Mouse (Mus musculus) hindbrain, embryonic 11.5 days (tissue): ENCODE measurements around the gene Arhgap31. TPM values are rescaled to one million over a fixed set of nuclear protein-coding genes. Genes with fewer than 3 reads are reported as not detected.

Experiments
- ATAC-seq: fragments of 200-750 bp; cut with Nextera tagmentation; 2 replicates; pipeline ENCODE4 v1.8.0; 2017; ENCODE audit warnings: mild to moderate bottlenecking, moderate TSS enrichment, moderate library complexity; ENCODE audit not compliant: low FRiP score
- DNase-seq: peaks from one replicate; pipeline ENCODE4 v3.0.0-alpha.2; 2015; ENCODE audit warnings: low spot score
- H3K27ac ChIP-seq: fragments of 300-500 bp; sonication (generic); 2 replicates; pipeline ENCODE4 v1.5.1; 2014; ENCODE audit warnings: mild to moderate bottlenecking, low read depth, low read length
- H3K27me3 ChIP-seq: fragments of 300-500 bp; sonication (generic); 2 replicates; pipeline ENCODE4 v1.6.1; 2014; ENCODE audit warnings: mild to moderate bottlenecking, low read length, moderate library complexity, mixed read lengths; ENCODE audit not compliant: control insufficient read depth, insufficient read depth
- H3K36me3 ChIP-seq: fragments of 300-500 bp; sonication (generic); 2 replicates; pipeline ENCODE4 v1.6.1; 2014; ENCODE audit warnings: mild to moderate bottlenecking, low read length, moderate library complexity, mixed read lengths; ENCODE audit not compliant: control insufficient read depth, insufficient read depth
- H3K4me1 ChIP-seq: fragments of 300-500 bp; sonication (generic); replicated peaks from 2 replicates; pipeline ENCODE4 v1.6.1; 2014; ENCODE audit warnings: low read length, mixed read lengths; ENCODE audit not compliant: control insufficient read depth, insufficient read depth
- H3K4me2 ChIP-seq: fragments of 300-500 bp; sonication (generic); replicated peaks from 2 replicates; pipeline ENCODE4 v1.6.1; 2014; ENCODE audit warnings: mild to moderate bottlenecking, low read depth, low read length
- H3K4me3 ChIP-seq: fragments of 300-500 bp; sonication (generic); 2 replicates; pipeline ENCODE4 v1.5.1; 2014; ENCODE audit warnings: low read depth, low read length
- H3K9ac ChIP-seq: fragments of 300-500 bp; sonication (generic); 2 replicates; pipeline ENCODE4 v1.6.1; 2014; ENCODE audit warnings: low read depth, low read length
- H3K9me3 ChIP-seq: fragments of 300-500 bp; sonication (generic); 2 replicates; pipeline ENCODE4 v1.6.1; 2016; ENCODE audit warnings: low read length; ENCODE audit not compliant: control insufficient read depth
- WGBS: fragments of 180-500 bp; shearing (Covaris S2); extraction: QIAGEN DNeasy Blood & Tissue Kit; methylation state at CpG from one replicate; pipeline ENCODE4 v1.1.7; 2014; 5-methylcytosine and 5-hydroxymethylcytosine counted together
- polyA plus RNA-seq: library from polyadenylated mRNA; unstranded; fragments of >200 nt; fragmentation: Nextera tagmentation; extraction: Ambion mirVana; gene quantifications from 2 replicates; pipeline ENCODE4 v1.2.1, GENCODE M21; 2014

The Arhgap31 gene
- polyA plus RNA-seq, 1 experiment from 2014 or later = 9.0 TPM

GRCm38 (mm10) chr16:38674891-38675290, 38.2 kb downstream of the Arhgap31 start:
- Histone ChIP-seq H3K27ac (no peak overlapping the region), H3K4me3 (no peak overlapping the region), H3K4me1 (no peaks in the 10 kb centered on the region), H3K36me3 (no peaks in the 10 kb centered on the region), H3K4me2 (no peak overlapping the region), H3K27me3 (no peaks in the 10 kb centered on the region), H3K9ac (no peak overlapping the region), H3K9me3 (no peaks in the 10 kb centered on the region)
- ATAC-seq = no peak
- 87% methylated on average over 11 of the region's 11 CpGs for WGBS
- no peak for DNase-seq

DNA sequence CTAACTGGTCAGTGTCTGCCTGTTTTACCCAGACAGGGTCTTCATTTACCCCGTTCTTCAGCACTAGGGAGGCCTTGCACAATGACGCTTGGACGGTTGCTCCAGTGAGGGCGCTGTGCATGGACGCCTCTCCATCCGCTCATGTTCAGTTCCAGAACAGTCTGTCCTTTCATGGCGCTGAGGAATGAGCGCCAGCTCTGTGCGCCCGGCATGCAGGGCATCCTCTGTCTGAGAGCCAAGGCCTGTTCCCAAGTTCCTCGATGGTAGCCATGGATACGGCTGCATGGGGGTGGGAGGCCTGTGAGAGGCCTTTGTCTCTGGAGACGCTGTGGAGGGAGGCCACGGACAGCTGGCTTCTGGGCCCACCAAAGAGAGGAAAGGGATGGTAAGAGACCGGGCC, 39.6 kb downstream of the Arhgap31 start:
- H3K9ac ChIP-seq = no peak overlapping the region
- no peaks in the 10 kb centered on the region for H3K27me3 ChIP-seq
- H3K27ac ChIP-seq = peak overlapping the region; percentile 37
- no peaks in the 10 kb centered on the region for H3K36me3 ChIP-seq
- 50% methylated on average over 13 of the region's 15 CpGs for WGBS
- H3K4me3 ChIP-seq = no peak overlapping the region
- no peaks in the 10 kb centered on the region for H3K9me3 ChIP-seq
- no peaks in the 10 kb centered on the region for H3K4me1 ChIP-seq
- no peak overlapping the region for H3K4me2 ChIP-seq
- ATAC-seq = peak; percentile 93
- DNase-seq = peak; percentile 79

- DNase-seq (no peak), ATAC-seq (no peak)
- Histone ChIP-seq H3K9ac (no peak overlapping the region), H3K4me3 (no peak overlapping the region), H3K27ac (peak overlapping the region; percentile 37), H3K9me3 (no peaks in the 10 kb centered on the region), H3K27me3 (no peaks in the 10 kb centered on the region), H3K36me3 (no peaks in the 10 kb centered on the region), H3K4me2 (no peak overlapping the region), H3K4me1 (no peaks in the 10 kb centered on the region)
- WGBS = 97% methylated on average over 7 of the region's 7 CpGs
Measured at GRCm38 (mm10) chr16:38672947-38673346, 40.1 kb downstream of the Arhgap31 start.

DNA sequence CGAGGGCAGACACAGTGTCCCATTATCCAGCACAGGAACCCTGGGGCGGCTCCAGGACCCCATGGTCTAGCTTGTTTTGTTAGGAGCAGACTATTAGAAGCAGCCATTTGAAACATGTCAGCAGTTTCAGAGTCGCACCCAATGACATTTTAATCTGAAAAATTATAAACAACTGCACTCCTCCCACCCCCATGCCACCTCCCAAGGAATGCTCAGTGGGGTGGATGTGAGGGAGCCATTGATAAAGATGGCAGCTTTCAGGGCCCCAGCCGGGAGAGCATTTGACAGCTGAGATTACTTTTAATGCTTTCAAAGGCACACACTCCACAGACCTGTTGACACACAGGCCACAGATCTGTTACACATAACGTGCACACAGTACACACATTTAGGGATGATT, 40.7 kb downstream of the Arhgap31 start:
- Histone ChIP-seq H3K9ac (no peak overlapping the region), H3K27me3 (no peaks in the 10 kb centered on the region), H3K27ac (no peak overlapping the region), H3K36me3 (no peaks in the 10 kb centered on the region), H3K4me1 (no peaks in the 10 kb centered on the region), H3K4me3 (no peak overlapping the region), H3K4me2 (no peak overlapping the region), H3K9me3 (no peaks in the 10 kb centered on the region)
- no peak for DNase-seq
- 54% methylated on average over 5 of the region's 5 CpGs for WGBS
- no peak for ATAC-seq

DNA sequence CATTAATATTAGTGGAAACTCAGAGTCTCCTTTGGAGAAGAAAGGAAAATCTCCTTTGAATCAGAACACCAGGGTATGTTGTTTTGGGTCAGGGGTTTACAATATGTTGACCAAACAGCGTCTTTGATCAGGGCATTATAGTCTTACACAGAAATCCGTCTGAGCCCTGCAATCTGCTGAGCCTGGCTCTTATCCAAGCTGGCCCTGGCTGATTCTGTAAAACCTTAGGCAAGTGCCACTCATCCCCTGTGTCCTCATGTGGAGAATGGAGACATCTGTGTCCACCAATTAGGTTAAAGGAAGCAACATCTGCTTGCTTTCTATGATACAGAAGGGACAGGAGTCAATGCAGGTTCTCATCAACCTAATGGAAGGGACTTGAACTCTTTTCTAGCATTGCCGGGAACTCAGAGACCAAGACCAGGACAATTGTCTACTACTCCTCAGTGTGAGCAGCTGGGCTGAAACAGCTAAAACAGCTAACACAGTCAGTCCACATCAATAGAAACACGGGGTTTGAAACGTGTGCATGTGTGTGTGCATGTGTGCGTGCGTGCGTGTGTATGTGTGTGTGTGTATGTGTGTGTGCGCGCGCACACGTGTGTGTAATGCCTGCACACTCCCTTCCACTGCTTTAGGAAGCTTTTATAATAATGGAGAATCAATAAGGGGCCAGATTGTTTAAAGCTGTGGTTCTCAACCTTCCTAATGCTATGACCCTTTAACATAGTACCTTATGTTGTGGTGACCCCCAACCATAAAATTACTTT, 42.3 kb downstream of the Arhgap31 start:
- Histone ChIP-seq H3K27me3 (no peaks in the 10 kb centered on the region), H3K9me3 (no peaks in the 10 kb centered on the region), H3K27ac (no peak overlapping the region), H3K4me2 (no peak overlapping the region), H3K4me3 (no peak overlapping the region), H3K36me3 (no peaks in the 10 kb centered on the region), H3K4me1 (no peaks in the 10 kb centered on the region), H3K9ac (no peak overlapping the region)
- DNase-seq (no peak), ATAC-seq (no peak)
- WGBS = 93% methylated on average over 12 of the region's 12 CpGs

DNA sequence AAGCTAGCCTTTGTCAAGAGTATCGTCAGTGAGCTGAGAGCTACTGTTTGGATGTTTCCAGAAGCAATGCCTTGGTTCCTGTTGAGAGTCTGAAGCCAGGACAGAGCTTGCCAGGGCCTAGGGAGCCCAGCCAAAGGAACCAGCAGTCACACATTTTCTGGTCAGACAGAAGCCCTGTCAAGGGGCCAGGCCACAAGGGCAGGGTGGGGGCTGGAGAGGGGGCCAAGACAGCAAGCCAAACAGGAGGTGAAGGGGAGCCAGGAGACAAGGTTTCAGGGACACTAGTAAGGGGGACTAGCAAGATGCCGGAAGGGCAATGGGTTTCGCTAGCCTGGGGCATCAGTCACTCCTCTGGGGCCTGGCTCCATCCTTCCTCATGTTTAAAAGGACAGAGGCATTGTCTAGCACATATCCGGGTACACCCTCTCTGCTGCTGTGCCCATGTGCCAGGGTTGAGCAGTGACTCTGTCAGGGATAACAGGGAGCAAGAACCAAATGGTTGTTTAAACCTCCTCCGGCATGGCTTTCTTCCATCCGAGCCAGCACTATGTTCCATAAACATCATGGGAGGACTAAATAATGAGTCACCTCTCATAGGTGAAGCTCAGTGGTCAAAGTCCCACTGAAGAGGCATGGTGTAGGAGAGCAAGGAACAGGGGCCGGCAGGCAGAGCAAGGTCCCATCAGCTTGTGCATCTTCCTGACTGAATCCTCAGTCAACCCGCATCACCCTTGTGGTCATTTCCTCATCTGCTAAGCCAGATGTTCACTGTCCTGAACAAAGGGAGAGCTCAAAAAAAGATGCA, 44.0 kb downstream of the Arhgap31 start:
- H3K9ac ChIP-seq = no peak overlapping the region
- no peak overlapping the region for H3K4me2 ChIP-seq
- DNase-seq (no peak), ATAC-seq (no peak)
- no peaks in the 10 kb centered on the region for H3K36me3 ChIP-seq
- H3K27me3 ChIP-seq = no peaks in the 10 kb centered on the region
- no peaks in the 10 kb centered on the region for H3K9me3 ChIP-seq
- H3K4me1 ChIP-seq = no peaks in the 10 kb centered on the region
- WGBS = 91% methylated on average over 8 of the region's 8 CpGs
- no peak overlapping the region for H3K27ac ChIP-seq
- H3K4me3 ChIP-seq = no peak overlapping the region

DNA sequence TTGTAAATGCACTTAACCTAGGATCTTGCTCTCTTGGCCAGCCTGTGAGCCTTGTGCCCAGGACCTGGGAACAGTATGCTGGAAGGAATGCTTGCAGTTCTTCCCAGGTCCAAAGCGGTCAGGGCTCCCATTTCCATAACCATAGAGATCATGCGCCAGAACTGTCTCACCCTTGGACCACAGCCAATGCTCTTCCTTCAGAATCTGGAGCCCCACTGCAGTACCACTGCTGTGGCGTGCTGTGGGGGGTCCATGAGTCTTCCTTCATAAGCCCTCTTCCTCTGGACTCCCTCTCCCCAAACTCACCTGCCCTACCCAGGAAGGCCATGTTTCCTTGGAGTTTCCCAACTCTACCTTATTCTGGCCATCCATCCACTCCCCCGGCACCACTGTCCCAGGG, 46.6 kb downstream of the Arhgap31 start:
- H3K36me3 ChIP-seq = no peaks in the 10 kb centered on the region
- no peaks in the 10 kb centered on the region for H3K4me1 ChIP-seq
- DNase-seq (no peak), ATAC-seq (no peak)
- no peaks in the 10 kb centered on the region for H3K27me3 ChIP-seq
- no peak overlapping the region for H3K27ac ChIP-seq
- H3K4me2 ChIP-seq = no peak overlapping the region
- no peak overlapping the region for H3K9ac ChIP-seq
- no peak overlapping the region for H3K4me3 ChIP-seq
- 93% methylated on average over 4 of the region's 4 CpGs for WGBS
- no peaks in the 10 kb centered on the region for H3K9me3 ChIP-seq

- no peak for DNase-seq
- ATAC-seq = no peak
- Histone ChIP-seq H3K36me3 (no peaks in the 10 kb centered on the region), H3K27me3 (no peaks in the 10 kb centered on the region), H3K9ac (no peak overlapping the region), H3K4me3 (no peak overlapping the region), H3K4me1 (no peaks in the 10 kb centered on the region), H3K4me2 (no peak overlapping the region), H3K9me3 (no peaks in the 10 kb centered on the region), H3K27ac (no peak overlapping the region)
- WGBS = 90% methylated on average over 2 of the region's 2 CpGs
Measured at GRCm38 (mm10) chr16:38666016-38666415, 47.1 kb downstream of the Arhgap31 start.

DNA sequence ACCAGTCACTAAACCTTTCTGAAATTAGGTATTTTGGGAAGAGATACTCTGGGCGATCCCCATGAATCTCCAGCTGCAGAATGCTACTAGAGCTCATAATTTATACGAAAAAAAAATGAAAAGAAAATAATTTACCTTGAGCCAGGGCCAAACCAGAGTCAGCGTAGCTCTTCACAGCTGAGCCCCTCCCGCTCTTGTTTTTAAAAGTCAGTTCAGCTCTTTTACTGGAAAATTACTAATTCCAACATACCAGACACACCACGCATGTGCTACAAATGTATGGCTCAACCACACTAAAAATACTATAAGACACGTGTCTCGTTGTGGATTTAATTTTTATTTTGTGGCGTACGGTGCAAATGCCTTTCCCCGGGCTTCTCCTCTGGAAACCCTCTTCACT, 50.5 kb downstream of the Arhgap31 start:
- WGBS = 94% methylated on average over 10 of the region's 10 CpGs
- Histone ChIP-seq H3K9ac (no peak overlapping the region), H3K36me3 (no peaks in the 10 kb centered on the region), H3K9me3 (no peaks in the 10 kb centered on the region), H3K27ac (no peak overlapping the region), H3K4me3 (no peak overlapping the region), H3K27me3 (no peaks in the 10 kb centered on the region), H3K4me1 (no peaks in the 10 kb centered on the region), H3K4me2 (no peak overlapping the region)
- ATAC-seq = no peak
- DNase-seq = no peak
